Mouse (Mus musculus) stomach, embryonic 14.5 days (tissue): ENCODE data around the gene Frmd4a. TPM values are rescaled to one million over a fixed set of nuclear protein-coding genes. Genes with fewer than 3 reads are reported as not detected.
A peak's percentile ranks its signal among the peaks of the same experiment; 100 is the strongest.

Source experiments
- ATAC-seq: fragments of 200-750 bp; cut with Nextera tagmentation; 2 replicates; pipeline ENCODE4 v1.8.0; 2017; ENCODE audit warnings: low read depth, moderate TSS enrichment; ENCODE audit not compliant: insufficient number of reproducible peaks, insufficient read depth, low FRiP score
- H3K27ac ChIP-seq: fragments of 300-500 bp; sonication (generic); 2 replicates; pipeline ENCODE4 v1.5.1; 2014; ENCODE audit warnings: mild to moderate bottlenecking, low read length, moderate library complexity, mixed read lengths
- H3K27me3 ChIP-seq: fragments of 300-500 bp; sonication (generic); 2 replicates; pipeline ENCODE4 v1.6.1; 2014; ENCODE audit warnings: low read length, control low read depth, mixed read lengths; ENCODE audit not compliant: control insufficient read depth, insufficient read depth
- H3K36me3 ChIP-seq: fragments of 300-500 bp; sonication (generic); 2 replicates; pipeline ENCODE4 v1.6.1; 2014; ENCODE audit warnings: mild to moderate bottlenecking, control low read depth, low read length, moderate library complexity, mixed read lengths; ENCODE audit not compliant: control insufficient read depth, insufficient read depth
- H3K4me1 ChIP-seq: fragments of 300-500 bp; sonication (generic); 2 replicates; pipeline ENCODE4 v1.6.1; 2014; ENCODE audit warnings: low read length, control low read depth, mixed read lengths; ENCODE audit not compliant: control insufficient read depth, insufficient read depth
- H3K4me2 ChIP-seq: fragments of 300-500 bp; sonication (generic); replicated peaks from 2 replicates; pipeline ENCODE4 v1.6.1; 2014; ENCODE audit warnings: low read depth, low read length, control low read depth
- H3K4me3 ChIP-seq: fragments of 300-500 bp; sonication (generic); 2 replicates; pipeline ENCODE4 v1.5.1; 2014; ENCODE audit warnings: low read depth, low read length, control low read depth
- H3K9ac ChIP-seq: fragments of 300-500 bp; sonication (generic); replicated peaks from 2 replicates; pipeline ENCODE4 v1.6.1; 2014; ENCODE audit warnings: low read depth, mild to moderate bottlenecking, control low read depth, low read length, moderate library complexity, mixed read lengths
- H3K9me3 ChIP-seq: fragments of 300-500 bp; sonication (generic); 2 replicates; pipeline ENCODE4 v1.6.1; 2016; ENCODE audit warnings: low read depth, low read length, control low read depth; ENCODE audit not compliant: control insufficient read depth
- WGBS: fragments of 180-500 bp; shearing (Covaris S2); extraction: QIAGEN DNeasy Blood & Tissue Kit; methylation state at CpG from one replicate; pipeline ENCODE4 v1.1.7; 2014; 5-methylcytosine and 5-hydroxymethylcytosine counted together
- polyA plus RNA-seq: library from polyadenylated mRNA; unstranded; fragments of >200 nt; fragmentation: Nextera tagmentation; extraction: Ambion mirVana; gene quantifications from 2 replicates; pipeline ENCODE4 v1.2.1, GENCODE M21; 2014

Gene Frmd4a
- polyA plus RNA-seq = 36.1 and 42.4 TPM in 2 replicates

- H3K4me1 ChIP-seq = peaks cover 6% of the 10 kb centered on the region; the same call in 1 of the 2 replicates
- no peaks in the 10 kb centered on the region for H3K27me3 ChIP-seq
- H3K9me3 ChIP-seq = no peaks in the 10 kb centered on the region
- H3K9ac ChIP-seq = no peak within 1 kb of the TSS
- H3K4me3 ChIP-seq = no peak within 1 kb of the TSS
- H3K27ac ChIP-seq = no peak within 1 kb of the TSS
- no peaks in the 10 kb centered on the region for H3K36me3 ChIP-seq
- H3K4me2 ChIP-seq = peak within 1 kb of the TSS; percentile 22
- no peak for ATAC-seq
- WGBS = 29% methylated on average over 8 of the region's 8 CpGs
These were observed at the start of gene Frmd4a for GRCm38 (mm10) chr2:4017528-4018288. Gene Frmd4a, plus strand, starts transcription at chr2:4017717.

GRCm38 (mm10) chr2:3988876-3989275 lies 28.6 kb upstream of the Frmd4a start:
- Histone ChIP-seq H3K4me2 (no peak overlapping the region), H3K9me3 (no peaks in the 10 kb centered on the region), H3K36me3 (no peaks in the 10 kb centered on the region), H3K27ac (no peak overlapping the region), H3K27me3 (no peaks in the 10 kb centered on the region), H3K4me1 (no peaks in the 10 kb centered on the region), H3K4me3 (no peak overlapping the region), H3K9ac (no peak overlapping the region)
- 86% methylated on average over 7 of the region's 7 CpGs for WGBS
- ATAC-seq = no peak

- H3K4me1 ChIP-seq = no peaks in the 10 kb centered on the region
- no peak overlapping the region for H3K9ac ChIP-seq
- H3K27ac ChIP-seq = no peak overlapping the region
- H3K4me3 ChIP-seq = no peak overlapping the region
- no peaks in the 10 kb centered on the region for H3K27me3 ChIP-seq
- H3K9me3 ChIP-seq = no peaks in the 10 kb centered on the region
- H3K4me2 ChIP-seq = no peak overlapping the region
- no peaks in the 10 kb centered on the region for H3K36me3 ChIP-seq
- WGBS = 77% methylated on average over 1 of the region's 1 CpGs
- no peak for ATAC-seq
These were observed 27.1 kb upstream of the Frmd4a start for GRCm38 (mm10) chr2:3990431-3990830.

GRCm38 (mm10) chr2:4018431-4018876 lies 937 bp downstream of the Frmd4a start:
- H3K27ac ChIP-seq = no peak overlapping the region
- no peaks in the 10 kb centered on the region for H3K36me3 ChIP-seq
- H3K9ac ChIP-seq = no peak overlapping the region
- peaks cover 6% of the 10 kb centered on the region; the same call in 1 of the 2 replicates for H3K4me1 ChIP-seq
- H3K4me2 ChIP-seq = peak overlapping the region; percentile 22
- H3K27me3 ChIP-seq = no peaks in the 10 kb centered on the region
- H3K4me3 ChIP-seq = no peak overlapping the region
- peak; percentile 42; the same call in 1 of the 2 replicates for ATAC-seq
- H3K9me3 ChIP-seq = no peaks in the 10 kb centered on the region
- WGBS = 27% methylated on average over 11 of the region's 11 CpGs

GRCm38 (mm10) chr2:4018909-4019308 lies 1.4 kb downstream of the Frmd4a start:
- Histone ChIP-seq H3K36me3 (no peaks in the 10 kb centered on the region), H3K9me3 (no peaks in the 10 kb centered on the region), H3K4me2 (no peak overlapping the region; the same call in 1 of the 2 replicates), H3K9ac (no peak overlapping the region), H3K4me3 (no peak overlapping the region), H3K4me1 (peaks cover 6% of the 10 kb centered on the region; the same call in 1 of the 2 replicates), H3K27ac (no peak overlapping the region), H3K27me3 (no peaks in the 10 kb centered on the region)
- 53% methylated on average over 4 of the region's 4 CpGs for WGBS
- ATAC-seq = no peak

- no peak overlapping the region for H3K27ac ChIP-seq
- no peaks in the 10 kb centered on the region for H3K4me1 ChIP-seq
- no peaks in the 10 kb centered on the region for H3K27me3 ChIP-seq
- ATAC-seq = no peak
- H3K9ac ChIP-seq = no peak overlapping the region
- no peaks in the 10 kb centered on the region for H3K36me3 ChIP-seq
- no peak overlapping the region for H3K4me3 ChIP-seq
- no peak overlapping the region for H3K4me2 ChIP-seq
- H3K9me3 ChIP-seq = no peaks in the 10 kb centered on the region
- 79% methylated on average over 7 of the region's 7 CpGs for WGBS
These were observed 7.4 kb downstream of the Frmd4a start for GRCm38 (mm10) chr2:4024927-4025326.

GRCm38 (mm10) chr2:4029031-4029747 lies 11.7 kb downstream of the Frmd4a start:
- Histone ChIP-seq H3K9ac (no peak overlapping the region), H3K4me2 (no peak overlapping the region), H3K36me3 (no peaks in the 10 kb centered on the region), H3K4me3 (no peak overlapping the region), H3K27me3 (no peaks in the 10 kb centered on the region), H3K9me3 (no peaks in the 10 kb centered on the region; the same call in 1 of the 2 replicates), H3K27ac (no peak overlapping the region), H3K4me1 (no peaks in the 10 kb centered on the region)
- ATAC-seq = no peak
- WGBS = 72% methylated on average over 4 of the region's 4 CpGs

GRCm38 (mm10) chr2:4036153-4036589 lies 18.7 kb downstream of the Frmd4a start:
- Histone ChIP-seq H3K4me3 (no peak overlapping the region), H3K27ac (no peak overlapping the region), H3K9me3 (no peaks in the 10 kb centered on the region; the same call in 1 of the 2 replicates), H3K36me3 (no peaks in the 10 kb centered on the region), H3K4me1 (no peaks in the 10 kb centered on the region), H3K27me3 (no peaks in the 10 kb centered on the region), H3K9ac (no peak overlapping the region), H3K4me2 (no peak overlapping the region)
- WGBS = 78% methylated on average over 4 of the region's 4 CpGs
- no peak for ATAC-seq
